Mouse (Mus musculus): ENCODE measurements at regions not wholly inside any gene's neighbourhood (a gene's known extent, or its start where the extent isn't known, plus 50 kb on each side); places are given as distances from the start of the nearest gene placed in this dataset.

GRCm38 (mm10) chr15:27326549-27326876 is 140.0 kb upstream of the Ank start:
- TF ChIP-seq POLR2A (IDR thresholded peaks at IDR 0.05; ENCODE audit: low read depth, low read length) (no peak), MAX (IDR thresholded peaks at IDR 0.05; ENCODE audit: low read length) (no peak), UBTF (IDR thresholded peaks at IDR 0.05; ENCODE audit: low read depth, low read length) (no peak), CTCF (conservative IDR thresholded peaks at IDR 0.05 in 1 of 2, IDR thresholded peaks at IDR 0.05 in 1 of 2; ENCODE audit: low read depth in 2 of 2, low read length in 2 of 2) (no peak), MYC (IDR thresholded peaks at IDR 0.05; ENCODE audit: low read depth, low read length) (no peak), ELF1 (IDR thresholded peaks at IDR 0.05; ENCODE audit: low read depth, low read length) (no peak), MEF2A (IDR thresholded peaks at IDR 0.05; ENCODE audit: borderline replicate concordance, low read depth, low read length) (no peak), ZC3H11A (IDR thresholded peaks at IDR 0.05; ENCODE audit: low read depth, low read length) (no peak), E2F4 (IDR thresholded peaks at IDR 0.05; ENCODE audit: insufficient replicate concordance, low read depth, low read length) (no peak)

Data from CH12.LX (cell line).